Mouse (Mus musculus): ENCODE data around the gene Tnfrsf18. TPM values are rescaled to one million over a fixed set of nuclear protein-coding genes. Genes with fewer than 3 reads are reported as not detected.

The Tnfrsf18 gene
- polyA plus RNA-seq, 1 experiment from 2014 or later, result 0.53 TPM

GRCm38 (mm10) chr4:156004109-156004508 lies 21.9 kb upstream of the Tnfrsf18 start:
- no peak overlapping the region for H3K4me3 ChIP-seq (ENCODE audit: low read depth, low read length)
- H3K36me3 ChIP-seq (ENCODE audit: control insufficient read depth, insufficient read depth, low read length), result peaks cover 90% of the 10 kb centered on the region
- H3K27me3 ChIP-seq (replicated peaks; ENCODE audit: control insufficient read depth, insufficient read depth, low read length), result no peaks in the 10 kb centered on the region
- H3K9ac ChIP-seq (ENCODE audit: low read length), result no peak overlapping the region
- no peaks in the 10 kb centered on the region for H3K9me3 ChIP-seq (replicated peaks; ENCODE audit: control insufficient read depth, low read length)
- no peak overlapping the region for H3K27ac ChIP-seq (ENCODE audit: low read depth, low read length)
- 92% methylated on average over 3 of the region's 3 CpGs for WGBS
- no peak overlapping the region for H3K4me2 ChIP-seq (ENCODE audit: low read length)
- no peaks in the 10 kb centered on the region for H3K4me1 ChIP-seq (ENCODE audit: control insufficient read depth, insufficient read depth, low read length)
- DNase-seq (ENCODE audit: low spot score) (no peak), ATAC-seq (no peak)

GRCm38 (mm10) chr4:156008369-156008768 lies 17.6 kb upstream of the Tnfrsf18 start:
- no peak overlapping the region for H3K4me2 ChIP-seq (ENCODE audit: low read length)
- H3K9me3 ChIP-seq (replicated peaks; ENCODE audit: control insufficient read depth, low read length), result no peaks in the 10 kb centered on the region
- DNase-seq (ENCODE audit: low spot score) (no peak), ATAC-seq (no peak)
- H3K4me3 ChIP-seq (ENCODE audit: low read depth, low read length), result no peak overlapping the region
- H3K4me1 ChIP-seq (ENCODE audit: control insufficient read depth, insufficient read depth, low read length), result no peaks in the 10 kb centered on the region
- peaks cover 94% of the 10 kb centered on the region for H3K36me3 ChIP-seq (ENCODE audit: control insufficient read depth, insufficient read depth, low read length)
- no peak overlapping the region for H3K27ac ChIP-seq (ENCODE audit: low read depth, low read length)
- H3K27me3 ChIP-seq (replicated peaks; ENCODE audit: control insufficient read depth, insufficient read depth, low read length), result no peaks in the 10 kb centered on the region
- H3K9ac ChIP-seq (ENCODE audit: low read length), result no peak overlapping the region
- WGBS, result 95% methylated on average over 4 of the region's 4 CpGs

- Histone ChIP-seq H3K4me1 (ENCODE audit: control insufficient read depth, insufficient read depth, low read length) (no peaks in the 10 kb centered on the region), H3K4me3 (ENCODE audit: low read depth, low read length) (no peak within 1 kb of the TSS), H3K9me3 (replicated peaks; ENCODE audit: control insufficient read depth, low read length) (no peaks in the 10 kb centered on the region), H3K4me2 (ENCODE audit: low read length) (no peak within 1 kb of the TSS), H3K27ac (ENCODE audit: low read depth, low read length) (no peak within 1 kb of the TSS), H3K36me3 (ENCODE audit: control insufficient read depth, insufficient read depth, low read length) (peaks cover 71% of the 10 kb centered on the region), H3K9ac (ENCODE audit: low read length) (no peak within 1 kb of the TSS), H3K27me3 (replicated peaks; ENCODE audit: control insufficient read depth, insufficient read depth, low read length) (no peaks in the 10 kb centered on the region)
- ATAC-seq (no peak), DNase-seq (ENCODE audit: low spot score) (no peak)
- WGBS, result 90% methylated on average over 8 of the region's 8 CpGs
These were observed 12.3 kb upstream of the Tnfrsf18 start, which contains the start of gene Tnfrsf4 for GRCm38 (mm10) chr4:156013637-156014036. Tnfrsf4 (plus strand) TSS chr4:156013843.

GRCm38 (mm10) chr4:156014436-156014835 lies 11.5 kb upstream of the Tnfrsf18 start:
- Histone ChIP-seq H3K4me1 (ENCODE audit: control insufficient read depth, insufficient read depth, low read length) (no peaks in the 10 kb centered on the region), H3K4me2 (ENCODE audit: low read length) (no peak overlapping the region), H3K27me3 (replicated peaks; ENCODE audit: control insufficient read depth, insufficient read depth, low read length) (no peaks in the 10 kb centered on the region), H3K4me3 (ENCODE audit: low read depth, low read length) (no peak overlapping the region), H3K27ac (ENCODE audit: low read depth, low read length) (no peak overlapping the region), H3K36me3 (ENCODE audit: control insufficient read depth, insufficient read depth, low read length) (peaks cover 63% of the 10 kb centered on the region), H3K9me3 (replicated peaks; ENCODE audit: control insufficient read depth, low read length) (no peaks in the 10 kb centered on the region), H3K9ac (ENCODE audit: low read length) (no peak overlapping the region)
- no peak for ATAC-seq
- DNase-seq (ENCODE audit: low spot score), result no peak
- 93% methylated on average over 2 of the region's 2 CpGs for WGBS

GRCm38 (mm10) chr4:156019771-156020170 lies 6.2 kb upstream of the Tnfrsf18 start:
- 91% methylated on average over 12 of the region's 12 CpGs for WGBS
- Histone ChIP-seq H3K9me3 (replicated peaks; ENCODE audit: control insufficient read depth, low read length) (no peaks in the 10 kb centered on the region), H3K27ac (ENCODE audit: low read depth, low read length) (no peak overlapping the region), H3K27me3 (replicated peaks; ENCODE audit: control insufficient read depth, insufficient read depth, low read length) (no peaks in the 10 kb centered on the region), H3K9ac (ENCODE audit: low read length) (no peak overlapping the region), H3K4me3 (ENCODE audit: low read depth, low read length) (no peak overlapping the region), H3K4me2 (ENCODE audit: low read length) (no peak overlapping the region), H3K4me1 (ENCODE audit: control insufficient read depth, insufficient read depth, low read length) (no peaks in the 10 kb centered on the region), H3K36me3 (ENCODE audit: control insufficient read depth, insufficient read depth, low read length) (peaks cover 12% of the 10 kb centered on the region; the same call in 1 of the 2 replicates)
- ATAC-seq (no peak), DNase-seq (ENCODE audit: low spot score) (no peak)

GRCm38 (mm10) chr4:156021381-156021780 lies 4.6 kb upstream of the Tnfrsf18 start:
- no peak for ATAC-seq
- Histone ChIP-seq H3K4me3 (ENCODE audit: low read depth, low read length) (no peak overlapping the region), H3K27ac (ENCODE audit: low read depth, low read length) (no peak overlapping the region), H3K4me2 (ENCODE audit: low read length) (no peak overlapping the region), H3K9ac (ENCODE audit: low read length) (no peak overlapping the region), H3K4me1 (ENCODE audit: control insufficient read depth, insufficient read depth, low read length) (no peaks in the 10 kb centered on the region), H3K27me3 (replicated peaks; ENCODE audit: control insufficient read depth, insufficient read depth, low read length) (no peaks in the 10 kb centered on the region), H3K9me3 (replicated peaks; ENCODE audit: control insufficient read depth, low read length) (no peaks in the 10 kb centered on the region), H3K36me3 (ENCODE audit: control insufficient read depth, insufficient read depth, low read length) (peaks cover under 1% of the 10 kb centered on the region; the same call in 1 of the 2 replicates)
- no peak for DNase-seq (ENCODE audit: low spot score)
- 84% methylated on average over 3 of the region's 3 CpGs for WGBS

- Histone ChIP-seq H3K27me3 (replicated peaks; ENCODE audit: control insufficient read depth, insufficient read depth, low read length) (no peaks in the 10 kb centered on the region), H3K4me1 (ENCODE audit: control insufficient read depth, insufficient read depth, low read length) (no peaks in the 10 kb centered on the region), H3K27ac (ENCODE audit: low read depth, low read length) (no peak overlapping the region), H3K4me3 (ENCODE audit: low read depth, low read length) (no peak overlapping the region), H3K9ac (ENCODE audit: low read length) (no peak overlapping the region), H3K36me3 (ENCODE audit: control insufficient read depth, insufficient read depth, low read length) (no peaks in the 10 kb centered on the region), H3K9me3 (replicated peaks; ENCODE audit: control insufficient read depth, low read length) (no peaks in the 10 kb centered on the region), H3K4me2 (ENCODE audit: low read length) (no peak overlapping the region)
- WGBS, result 88% methylated on average over 9 of the region's 9 CpGs
- no peak for DNase-seq (ENCODE audit: low spot score)
- ATAC-seq, result no peak
These were observed 4.0 kb upstream of the Tnfrsf18 start for GRCm38 (mm10) chr4:156021942-156022419.

GRCm38 (mm10) chr4:156023520-156023919 lies 2.4 kb upstream of the Tnfrsf18 start:
- 0 out of 2 replicates have a peak, but pooled peaks cover 4% of the 10 kb centered on the region for H3K36me3 ChIP-seq (ENCODE audit: control insufficient read depth, insufficient read depth, low read length)
- ATAC-seq, result no peak
- 85% methylated on average over 9 of the region's 9 CpGs for WGBS
- H3K9me3 ChIP-seq (replicated peaks; ENCODE audit: control insufficient read depth, low read length), result no peaks in the 10 kb centered on the region
- DNase-seq (ENCODE audit: low spot score), result no peak
- no peak overlapping the region for H3K4me2 ChIP-seq (ENCODE audit: low read length)
- no peaks in the 10 kb centered on the region for H3K27me3 ChIP-seq (replicated peaks; ENCODE audit: control insufficient read depth, insufficient read depth, low read length)
- H3K4me3 ChIP-seq (ENCODE audit: low read depth, low read length), result no peak overlapping the region
- no peak overlapping the region for H3K9ac ChIP-seq (ENCODE audit: low read length)
- no peaks in the 10 kb centered on the region for H3K4me1 ChIP-seq (ENCODE audit: control insufficient read depth, insufficient read depth, low read length)
- H3K27ac ChIP-seq (ENCODE audit: low read depth, low read length), result no peak overlapping the region

- H3K36me3 ChIP-seq (ENCODE audit: control insufficient read depth, insufficient read depth, low read length), result 0 out of 2 replicates have a peak, but pooled peaks cover 4% of the 10 kb centered on the region
- no peaks in the 10 kb centered on the region for H3K4me1 ChIP-seq (ENCODE audit: control insufficient read depth, insufficient read depth, low read length)
- no peak overlapping the region for H3K4me3 ChIP-seq (ENCODE audit: low read depth, low read length)
- DNase-seq (ENCODE audit: low spot score), result no peak
- WGBS, result 95% methylated on average over 7 of the region's 7 CpGs
- H3K4me2 ChIP-seq (ENCODE audit: low read length), result no peak overlapping the region
- H3K27ac ChIP-seq (ENCODE audit: low read depth, low read length), result no peak overlapping the region
- H3K27me3 ChIP-seq (replicated peaks; ENCODE audit: control insufficient read depth, insufficient read depth, low read length), result no peaks in the 10 kb centered on the region
- no peak for ATAC-seq
- no peaks in the 10 kb centered on the region for H3K9me3 ChIP-seq (replicated peaks; ENCODE audit: control insufficient read depth, low read length)
- H3K9ac ChIP-seq (ENCODE audit: low read length), result no peak overlapping the region
These were observed 1.8 kb upstream of the Tnfrsf18 start for GRCm38 (mm10) chr4:156024184-156024583.
